Mouse (Mus musculus) left cerebral cortex, adult 18-20 months (tissue): ENCODE data around the gene Fbxl17. TPM values are rescaled to one million over a fixed set of nuclear protein-coding genes. Genes with fewer than 3 reads are reported as not detected.

Source experiments
- DNase-seq, 2 experiments: peaks; one replicate each; pipeline ENCODE4 v3.0.0; 2021 to 2022; ENCODE audit warnings: low spot score in 2 of 2, mixed read lengths in 1 of 2
- microRNA-seq, 2 experiments: library from miRNA; unstranded; fragments of <30 nt; microRNA quantifications; one replicate each; pipeline ENCODE4 v1.2.0; 2021
- total RNA-seq, 2 experiments: library from RNA; stranded (reverse); gene quantifications; 2 replicates each; pipeline ENCODE4 v1.2.3; 2021

Fbxl17 gene
- total RNA-seq, 2 experiments from 2014 or later, result 58.2 to 62.9 TPM

DNA sequence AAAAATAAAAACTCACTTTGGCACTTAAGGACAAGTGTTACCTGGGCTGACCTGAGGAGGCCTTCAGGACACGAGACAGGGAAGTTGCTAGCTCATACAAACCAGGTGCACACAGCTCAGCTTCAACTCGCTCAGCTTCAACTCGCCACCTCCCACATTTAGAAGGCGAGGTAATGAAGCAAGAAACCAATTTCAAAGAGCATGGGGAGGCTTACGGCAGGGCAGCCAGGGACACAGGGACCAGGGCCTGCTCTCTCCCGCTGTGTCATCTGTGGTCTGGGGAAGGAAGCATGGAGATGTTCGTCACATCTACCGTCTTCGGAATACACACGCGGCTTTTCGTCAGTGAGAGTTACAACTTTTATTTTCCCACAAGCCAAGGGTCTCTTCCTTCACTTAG is 491.9 kb downstream of the Fbxl17 start:
- no peak for DNase-seq

Small RNA genes lying within 50 kb of the gene (microRNA-seq; reads per million reads assigned to microRNA genes)
- gene Gm24813, result 0 reads per million in 2 experiments
